Mouse (Mus musculus): ENCODE measurements around the gene Fndc9.

Gene Fndc9

GRCm38 (mm10) chr11:46273969-46274368, 38.6 kb downstream of the Fndc9 start:
- intact Hi-C loops (cut with DNase I) = loop anchor here (5.0 kb wide), 1 partner anchor 38 kb away; the partner anchor contains the start of gene Cyfip2

- intact Hi-C loops (cut with DNase I) = no loop called here
Measured at GRCm38 (mm10) chr11:46275302-46275701, 40.0 kb downstream of the Fndc9 start.

GRCm38 (mm10) chr11:46276168-46276567, 40.8 kb downstream of the Fndc9 start:
- intact Hi-C loops (cut with DNase I) = no loop called here

GRCm38 (mm10) chr11:46276778-46277177, 41.4 kb downstream of the Fndc9 start:
- intact Hi-C loops (cut with DNase I) = no loop called here

GRCm38 (mm10) chr11:46278140-46278539, 42.8 kb downstream of the Fndc9 start:
- intact Hi-C loops (cut with DNase I) = no loop called here

GRCm38 (mm10) chr11:46278709-46279108, 43.4 kb downstream of the Fndc9 start:
- intact Hi-C loops (cut with DNase I) = no loop called here

GRCm38 (mm10) chr11:46282612-46283011, 47.3 kb downstream of the Fndc9 start:
- intact Hi-C loops (cut with DNase I) = no loop called here

GRCm38 (mm10) chr11:46283800-46284199, 48.5 kb downstream of the Fndc9 start:
- intact Hi-C loops (cut with DNase I) = no loop called here

GRCm38 (mm10) chr11:46286803-46287202, 51.5 kb downstream of the Fndc9 start:
- intact Hi-C loops (cut with DNase I) = no loop called here

GRCm38 (mm10) chr11:46288091-46288490, 52.8 kb downstream of the Fndc9 start:
- intact Hi-C loops (cut with DNase I) = no loop called here

GRCm38 (mm10) chr11:46289022-46289421, 53.7 kb downstream of the Fndc9 start:
- intact Hi-C loops (cut with DNase I) = no loop called here

Data from adrenal gland (tissue).